Mouse (Mus musculus): ENCODE data around the gene Taok2.

Taok2 gene

GRCm38 (mm10) chr7:126832036-126832598 is 52.4 kb downstream of the Taok2 start:
- in situ Hi-C loops (cut with MboI, MseI): no loop called here

DNA sequence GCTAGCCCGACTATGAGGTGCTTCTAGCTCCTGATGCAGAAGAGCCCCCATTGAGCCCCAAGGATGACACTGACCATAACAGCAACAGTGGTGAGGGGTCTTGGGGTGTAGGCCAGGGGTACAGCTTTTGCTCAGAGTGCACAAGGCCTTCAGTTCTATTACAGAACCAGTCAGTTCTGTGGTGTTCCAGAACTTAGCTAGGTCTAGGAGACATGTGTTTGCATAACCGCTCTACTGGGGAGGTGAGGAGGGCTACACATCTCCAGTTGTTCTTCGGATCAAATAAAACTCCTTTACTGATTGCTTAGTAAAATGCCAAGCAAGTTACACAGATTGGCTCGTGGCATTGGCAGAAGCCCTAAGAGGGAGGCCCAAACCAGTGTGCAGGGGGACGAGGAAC is 53.0 kb downstream of the Taok2 start, which contains the start of gene 4930451I11Rik:
Gene 4930451I11Rik (minus strand): TSS at position 101 of the 400 bp plus-strand sequence.
- in situ Hi-C loops (cut with MboI, MseI): no loop called here

GRCm38 (mm10) chr7:126825952-126826351 is 58.6 kb downstream of the Taok2 start:
- in situ Hi-C loops (cut with MboI, MseI): loop anchor here (5.0 kb wide), 1 partner anchor 281 kb away; no protein-coding TSS in a partner anchor

GRCm38 (mm10) chr7:126825403-126825802 is 59.1 kb downstream of the Taok2 start:
- in situ Hi-C loops (cut with MboI, MseI): loop anchor here (5.0 kb wide), 1 partner anchor 282 kb away; no protein-coding TSS in a partner anchor

DNA sequence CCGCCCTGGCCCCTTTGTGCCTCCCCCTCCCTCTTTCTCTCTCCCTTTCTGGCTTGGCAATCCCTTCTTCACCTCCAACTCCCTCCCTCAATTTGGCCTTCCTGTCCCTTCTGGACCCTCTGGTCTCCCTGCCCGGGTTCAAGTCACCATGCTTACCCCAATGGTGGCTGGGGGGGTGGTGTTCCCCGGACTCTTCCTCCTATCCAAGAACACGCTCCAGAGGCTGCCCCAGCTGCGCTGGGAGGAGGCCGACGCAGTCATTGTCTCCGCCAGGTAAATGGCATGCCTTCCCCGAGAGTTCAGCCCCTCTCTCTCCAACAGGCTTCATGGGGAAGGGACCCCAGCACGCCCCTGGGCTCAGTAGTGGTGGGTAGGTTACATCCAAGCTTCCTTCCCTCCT is 60.6 kb downstream of the Taok2 start:
- in situ Hi-C loops (cut with MboI, MseI): loop anchor here (5.0 kb wide), 1 partner anchor 138 kb away; no protein-coding TSS in a partner anchor

- in situ Hi-C loops (cut with MboI, MseI): loop anchor here (5.0 kb wide), 1 partner anchor 139 kb away; no protein-coding TSS in a partner anchor
These were observed 61.2 kb downstream of the Taok2 start for GRCm38 (mm10) chr7:126823202-126823711.

GRCm38 (mm10) chr7:126822741-126823140 is 61.8 kb downstream of the Taok2 start:
- in situ Hi-C loops (cut with MboI, MseI): loop anchor here (5.0 kb wide), 1 partner anchor 140 kb away; no protein-coding TSS in a partner anchor

DNA sequence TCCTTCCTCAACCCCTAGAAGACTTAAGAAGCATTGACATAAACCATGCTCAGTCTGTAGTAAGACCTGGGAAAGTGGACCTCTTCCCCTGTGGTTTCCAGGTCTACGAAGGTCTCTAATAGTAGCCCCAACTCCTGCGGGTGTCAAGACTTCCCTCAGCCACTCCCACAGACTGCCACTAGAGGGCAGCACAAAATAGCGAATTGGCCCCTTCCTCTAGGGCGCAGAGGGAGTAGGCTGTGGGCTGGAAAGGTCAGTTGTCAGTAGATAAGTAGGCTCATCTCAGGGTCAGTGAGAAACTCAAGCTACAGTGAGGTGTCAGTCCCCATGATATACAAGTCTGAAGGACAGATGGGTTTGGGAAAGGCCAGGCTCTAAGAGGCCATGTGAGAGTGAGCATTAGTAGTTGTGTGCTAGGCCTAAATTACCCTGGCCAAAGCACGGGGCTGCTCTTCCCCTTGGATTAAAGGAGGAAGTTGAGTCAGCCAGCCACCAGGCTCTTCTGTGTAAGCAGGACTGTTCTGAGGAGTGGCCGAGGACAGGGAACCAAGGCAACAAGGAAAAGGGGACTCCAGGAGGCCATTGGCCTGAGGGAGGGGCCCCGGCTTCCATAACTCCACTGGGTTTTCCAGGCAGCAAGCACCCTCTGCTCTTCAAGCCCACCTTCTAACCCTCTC is 62.5 kb downstream of the Taok2 start:
- in situ Hi-C loops (cut with MboI, MseI): loop anchor here (5.0 kb wide), 1 partner anchor 140 kb away; no protein-coding TSS in a partner anchor

- in situ Hi-C loops (cut with MboI, MseI): loop anchor here (5.0 kb wide), 1 partner anchor 93 kb away; no protein-coding TSS in a partner anchor
These were observed 65.7 kb downstream of the Taok2 start for GRCm38 (mm10) chr7:126818818-126819217.

- in situ Hi-C loops (cut with MboI, MseI): loop anchor here (5.0 kb wide), 1 partner anchor 95 kb away; no protein-coding TSS in a partner anchor
These were observed 66.9 kb downstream of the Taok2 start for GRCm38 (mm10) chr7:126817595-126817994.

- in situ Hi-C loops (cut with MboI, MseI): loop anchor here (5.0 kb wide), 1 partner anchor 96 kb away; no protein-coding TSS in a partner anchor
These were observed 68.0 kb downstream of the Taok2 start for GRCm38 (mm10) chr7:126816494-126816893.

DNA sequence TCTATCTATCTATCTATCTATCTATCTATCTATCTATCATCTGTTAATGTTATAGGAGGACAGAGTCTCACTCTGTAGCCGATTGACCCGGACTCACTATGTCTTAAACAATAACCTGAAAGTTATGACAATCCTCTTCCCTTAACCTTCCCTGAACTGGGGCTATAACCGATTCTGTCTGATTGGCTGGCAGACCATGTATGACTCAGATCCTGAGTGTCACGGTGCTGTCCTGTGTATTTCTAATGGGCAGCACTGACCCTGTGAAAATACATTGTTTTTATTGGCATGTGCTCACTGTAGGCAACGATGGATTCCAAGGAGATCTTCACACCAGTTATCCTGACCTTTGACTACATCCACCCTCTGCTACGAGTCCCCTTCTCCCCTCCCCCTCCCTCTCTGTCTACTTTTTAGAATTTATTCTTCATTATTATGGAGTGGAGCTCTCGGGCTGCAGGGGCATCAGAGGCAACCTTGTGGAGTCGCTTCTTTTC is 68.7 kb downstream of the Taok2 start:
- in situ Hi-C loops (cut with MboI, MseI): loop anchor here (5.0 kb wide), 1 partner anchor 97 kb away; no protein-coding TSS in a partner anchor
